20 mouse cellular contexts compared by ENCODE assay signal in the genomic region with DNA sequence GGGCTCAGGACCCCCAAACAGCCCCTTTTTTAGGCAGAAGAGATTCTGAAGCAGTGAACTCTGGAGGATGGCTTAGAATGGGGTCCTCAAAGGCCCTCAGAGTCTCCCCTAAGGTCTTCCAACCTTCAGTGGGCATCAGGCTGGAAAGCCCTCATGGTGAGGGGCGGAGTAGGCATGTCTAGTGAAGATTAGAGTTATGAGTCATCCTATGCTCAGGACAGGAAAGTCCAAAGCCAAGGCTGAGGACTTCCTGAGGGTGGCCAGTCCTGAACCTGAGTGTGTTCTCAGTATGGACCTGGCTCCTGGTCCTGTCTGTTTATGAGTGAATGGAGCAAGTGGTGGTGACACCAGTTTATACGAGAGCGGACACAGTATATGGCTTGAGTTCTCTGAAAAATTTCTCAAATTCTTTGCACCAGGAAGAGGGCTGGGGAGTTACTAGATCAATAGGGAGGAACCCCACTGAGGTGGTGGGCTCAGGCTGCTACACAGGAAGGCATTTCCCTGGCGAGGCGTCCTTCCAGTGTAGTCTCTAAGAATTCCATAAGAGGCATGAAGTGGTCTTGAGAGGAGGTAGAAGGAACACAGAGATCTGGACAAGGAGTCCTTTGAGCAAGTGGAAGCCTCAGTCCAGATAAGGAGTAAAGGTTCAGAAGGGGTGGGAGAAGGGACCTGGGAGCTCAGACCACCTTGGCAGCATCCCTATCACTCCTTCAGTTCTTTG.
DNase-seq lines count a peak whose midpoint lies in the region; ATAC-seq and TF ChIP-seq lines count a peak whose summit lies in the region.
"Had no signal": no experiment of that assay in that cellular context is flagged by ENCODE, and none has a peak within 500 bp of the region (broad histone marks: within the 10 kb centered on the region; RNA-seq: fewer than 3 reads in every experiment).

No protein-coding gene starts in this region.

- H3K4me2 ChIP-seq in heart, embryonic 11.5 days: no peak overlapping the region
- H3K4me2 ChIP-seq in liver, embryonic 15.5 days: peak overlapping the region; percentile 50
- H3K4me2 ChIP-seq: heart, embryonic 13.5 days; midbrain, embryonic 13.5 days had no signal

- H3K27me3 ChIP-seq in heart, embryonic 11.5 days (ENCODE audit: control insufficient read depth, insufficient read depth, low read length): peaks cover 9% of the 10 kb centered on the region; the same call in 1 of the 2 replicates
- H3K27me3 ChIP-seq in heart, adult 2 months (ENCODE audit: control insufficient read depth, insufficient read depth, low read length): no peaks in the 10 kb centered on the region; the same call in 1 of the 2 replicates
- H3K27me3 ChIP-seq in liver, embryonic 15.5 days: peaks cover 3% of the 10 kb centered on the region; the same call in 1 of the 2 replicates
- peaks cover 13% of the 10 kb centered on the region; the same call in 1 of the 2 replicates for H3K27me3 ChIP-seq in embryonic facial prominence, embryonic 10.5 days (replicated peaks; ENCODE audit: low read depth, poor library complexity, severe bottlenecking)
- H3K27me3 ChIP-seq: midbrain, embryonic 13.5 days had no signal

- 0 out of 2 replicates have a peak overlapping the region, but pooled peaks have one; percentile 22 for H3K27ac ChIP-seq in heart, embryonic 11.5 days (ENCODE audit: low read depth, low read length)
- no peak overlapping the region for H3K27ac ChIP-seq in heart, adult 2 months
- peak overlapping the region; percentile 76 for H3K27ac ChIP-seq in liver, embryonic 15.5 days (replicated peaks)
- H3K27ac ChIP-seq in embryonic facial prominence, embryonic 10.5 days (replicated peaks): no peak overlapping the region
- H3K27ac ChIP-seq: heart, embryonic 13.5 days; limb, embryonic 10.5 days; midbrain, embryonic 13.5 days had no signal

- H3K9ac ChIP-seq in heart, embryonic 11.5 days (ENCODE audit: low read depth, low read length): no peak overlapping the region
- no peak overlapping the region for H3K9ac ChIP-seq in heart, adult 2 months (ENCODE audit: low read depth, low read length)
- H3K9ac ChIP-seq in liver, embryonic 15.5 days: no peak overlapping the region
- H3K9ac ChIP-seq: heart, embryonic 13.5 days; midbrain, embryonic 13.5 days had no signal

- TF ChIP-seq CTCF in heart, adult 2 months (IDR thresholded peaks at IDR 0.05): no peak

- intact Hi-C loops in heart, adult 2 months (cut with DNase I): no loop called here

- no peaks in the 10 kb centered on the region for H3K36me3 ChIP-seq in heart, embryonic 11.5 days (ENCODE audit: control insufficient read depth, insufficient read depth, low read length)
- no peaks in the 10 kb centered on the region for H3K36me3 ChIP-seq in heart, adult 2 months (ENCODE audit: control insufficient read depth, insufficient read depth, low read length)
- no peaks in the 10 kb centered on the region for H3K36me3 ChIP-seq in liver, embryonic 15.5 days (replicated peaks)
- H3K36me3 ChIP-seq in embryonic facial prominence, embryonic 10.5 days (replicated peaks): no peaks in the 10 kb centered on the region
- H3K36me3 ChIP-seq: heart, embryonic 13.5 days; limb, embryonic 10.5 days; midbrain, embryonic 13.5 days had no signal

- ATAC-seq in heart, embryonic 11.5 days (replicated peaks; ENCODE audit: insufficient number of reproducible peaks, low FRiP score, low TSS enrichment): 0 out of 2 replicates have a peak, but pooled peaks have one; percentile 55
- ATAC-seq in erythroblast, adult 5-6 weeks (replicated peaks; ENCODE audit: low FRiP score, poor library complexity, severe bottlenecking): peak; percentile 78
- peak; percentile 81 for ATAC-seq in liver, embryonic 15.5 days (ENCODE audit: insufficient read depth)
- ATAC-seq: hindbrain, embryonic 16.5 days; intestine, postnatal 0 days; midbrain, embryonic 13.5 days had no signal

- 50% methylated on average over 5 of the region's 5 CpGs for WGBS in heart, embryonic 11.5 days (ENCODE audit: insufficient replicate concordance)
- WGBS in heart, adult 2 months: 67% methylated on average over 5 of the region's 5 CpGs
- 32% methylated on average over 5 of the region's 5 CpGs for WGBS in liver, embryonic 15.5 days (ENCODE audit: insufficient replicate concordance)
- 73% methylated on average over 5 of the region's 5 CpGs for WGBS in embryonic facial prominence, embryonic 10.5 days

- no peak for DNase-seq in heart, adult 2 months
- DNase-seq in 3T3-L1 (ENCODE audit: low read depth, low spot score): peak; percentile 53
- no peak for DNase-seq in spleen, adult 12 weeks (ENCODE audit: low spot score)
- no peak for DNase-seq in embryonic facial prominence, embryonic 10.5 days (ENCODE audit: low spot score)
- no peak for DNase-seq in cerebellum, adult 9-10 months
- DNase-seq: adrenal gland, postnatal 14 days; cerebellum, postnatal 25 days; gastrocnemius, postnatal 10 days; heart, postnatal 36 days; right cerebral cortex, postnatal 4 days; thymus, adult 2 months had no signal

- no peak overlapping the region for H3K4me3 ChIP-seq in heart, embryonic 11.5 days (ENCODE audit: low read depth, low read length)
- no peak overlapping the region for H3K4me3 ChIP-seq in heart, adult 2 months
- H3K4me3 ChIP-seq in liver, embryonic 15.5 days (replicated peaks): no peak overlapping the region
- no peak overlapping the region for H3K4me3 ChIP-seq in embryonic facial prominence, embryonic 10.5 days
- H3K4me3 ChIP-seq: heart, embryonic 13.5 days; limb, embryonic 10.5 days; midbrain, embryonic 13.5 days; myocyte had no signal

- H3K4me1 ChIP-seq in heart, embryonic 11.5 days (ENCODE audit: control insufficient read depth, insufficient read depth, low read length): 0 out of 2 replicates have a peak, but pooled peaks cover 2% of the 10 kb centered on the region
- H3K4me1 ChIP-seq in heart, adult 2 months (ENCODE audit: control insufficient read depth, insufficient read depth, low read length): no peaks in the 10 kb centered on the region
- H3K4me1 ChIP-seq in liver, embryonic 15.5 days (replicated peaks): peaks cover 34% of the 10 kb centered on the region
- H3K4me1 ChIP-seq in embryonic facial prominence, embryonic 10.5 days: no peaks in the 10 kb centered on the region
- H3K4me1 ChIP-seq: limb, embryonic 10.5 days; midbrain, embryonic 13.5 days had no signal

- TF ChIP-seq EP300 in heart, adult 2 months (IDR thresholded peaks at IDR 0.05; ENCODE audit: insufficient read depth, low read depth, low read length): no peak

- no peaks in the 10 kb centered on the region for H3K9me3 ChIP-seq in heart, embryonic 11.5 days (replicated peaks; ENCODE audit: control insufficient read depth, low read length)
- no peaks in the 10 kb centered on the region for H3K9me3 ChIP-seq in liver, embryonic 15.5 days (replicated peaks)
- no peaks in the 10 kb centered on the region for H3K9me3 ChIP-seq in embryonic facial prominence, embryonic 10.5 days
- H3K9me3 ChIP-seq: heart, embryonic 13.5 days; limb, embryonic 10.5 days; midbrain, embryonic 13.5 days had no signal

- TF ChIP-seq POLR2A in heart, adult 2 months (IDR thresholded peaks at IDR 0.05; ENCODE audit: insufficient read depth, low read depth, low read length): no peak

- H3K79me2 ChIP-seq in heart, adult 2 months (replicated peaks; ENCODE audit: control insufficient read depth, insufficient read depth, low read length): no peaks in the 10 kb centered on the region

Comparison
In these comparisons a context has a peak if more than half of its experiments do, and no peak if none do; other contexts are left out.
1. H3K27ac ChIP-seq: peak in heart, embryonic 11.5 days (single experiment) and liver, embryonic 15.5 days (single experiment); none in heart, adult 2 months (single experiment) and embryonic facial prominence, embryonic 10.5 days (single experiment).
2. Peak in every context shown above with its lines, with median percentiles within 50 percentile points of each other: ATAC-seq.